Mouse (Mus musculus): ENCODE measurements at regions not wholly inside any gene's neighbourhood (a gene's known extent, or its start where the extent isn't known, plus 50 kb on each side); places are given as distances from the start of the nearest gene placed in this dataset.

- dilution Hi-C loops (cut with MboI; ENCODE audit: extremely low pct_ligation_motif_present, extremely low pct_unique_long_range_greater_than_20kb, low sequenced_read_pairs): no loop called here
- DNase-seq (ENCODE audit: extremely low read depth): no peak
These were observed 666.6 kb downstream of the Slitrk1 start for GRCm38 (mm10) chr14:108247365-108247764.

GRCm38 (mm10) chr14:108225483-108226124, 688.4 kb downstream of the Slitrk1 start:
- in situ Hi-C loops (cut with MboI; ENCODE audit: low pct_ligation_motif_present, low pct_unique_long_range_greater_than_20kb, low sequenced_read_pairs) (no loop called here), dilution Hi-C loops (cut with MboI; ENCODE audit: extremely low pct_ligation_motif_present, extremely low pct_unique_long_range_greater_than_20kb, low sequenced_read_pairs) (no loop called here)
- peaks cover 10% of the 10 kb centered on the region for H3K9me3 ChIP-seq (replicated peaks; ENCODE audit: low read length)
- H3K27ac ChIP-seq (ENCODE audit: insufficient read depth, low read depth): no peak overlapping the region
- no peaks in the 10 kb centered on the region for H3K27me3 ChIP-seq (replicated peaks)
- H3K36me3 ChIP-seq (replicated peaks in 1 of 2; ENCODE audit: control insufficient read depth in 1 of 2, insufficient read depth in 1 of 2, low read length in 1 of 2): no peaks in the 10 kb centered on the region
- H3K4me2 ChIP-seq (ENCODE audit: insufficient read depth, low read depth, poor library complexity, severe bottlenecking): no peak overlapping the region
- TF ChIP-seq JUND (conservative IDR thresholded peaks at IDR 0.05; ENCODE audit: low read depth, low read length): no peak
- TF ChIP-seq E2F4 (IDR thresholded peaks at IDR 0.05; ENCODE audit: insufficient replicate concordance, low read depth, low read length): no peak
- no peak for TF ChIP-seq CHD2 (IDR thresholded peaks at IDR 0.05; ENCODE audit: low read length)
- no peak for TF ChIP-seq BHLHE40 (IDR thresholded peaks at IDR 0.05; ENCODE audit: low read depth, low read length)
- H3K9ac ChIP-seq (ENCODE audit: insufficient read depth, low read depth): no peak overlapping the region
- no peaks in the 10 kb centered on the region for H3K79me2 ChIP-seq (replicated peaks; ENCODE audit: control insufficient read depth, extremely low read depth, insufficient read depth, poor library complexity, severe bottlenecking)
- H3K4me1 ChIP-seq (ENCODE audit: control insufficient read depth in 1 of 2, insufficient read depth in 2 of 2): no peaks in the 10 kb centered on the region
- no peak overlapping the region for H3K4me3 ChIP-seq (replicated peaks in 1 of 3; ENCODE audit: low read depth in 2 of 3, low read length in 2 of 3, poor library complexity in 1 of 3)
- no peak for DNase-seq (ENCODE audit: extremely low read depth)

More at GRCm38 (mm10) chr14:108247365-108247764, 666.6 kb downstream of the Slitrk1 start:
- Histone ChIP-seq H3K4me3 (replicated peaks in 1 of 3; ENCODE audit: low read depth in 2 of 3, low read length in 2 of 3, poor library complexity in 1 of 3) (no peak overlapping the region), H3K4me1 (ENCODE audit: control insufficient read depth in 1 of 2, insufficient read depth in 2 of 2) (no peaks in the 10 kb centered on the region), H3K4me2 (ENCODE audit: insufficient read depth, low read depth, poor library complexity, severe bottlenecking) (no peak overlapping the region), H3K9me3 (replicated peaks; ENCODE audit: low read length) (peaks cover 10% of the 10 kb centered on the region), H3K27ac (ENCODE audit: insufficient read depth, low read depth) (no peak overlapping the region), H3K36me3 (replicated peaks in 1 of 2; ENCODE audit: control insufficient read depth in 1 of 2, insufficient read depth in 1 of 2, low read length in 1 of 2) (no peaks in the 10 kb centered on the region), H3K79me2 (replicated peaks; ENCODE audit: control insufficient read depth, extremely low read depth, insufficient read depth, poor library complexity, severe bottlenecking) (no peaks in the 10 kb centered on the region), H3K27me3 (replicated peaks) (no peaks in the 10 kb centered on the region), H3K9ac (ENCODE audit: insufficient read depth, low read depth) (no peak overlapping the region)
- TF ChIP-seq MAZ (IDR thresholded peaks at IDR 0.05; ENCODE audit: low read depth, low read length) (no peak), IRF4 (IDR thresholded peaks at IDR 0.05; ENCODE audit: low read depth, low read length) (no peak), TBP (conservative IDR thresholded peaks at IDR 0.05; ENCODE audit: low read depth, low read length) (no peak)
- in situ Hi-C loops (cut with MboI; ENCODE audit: low pct_ligation_motif_present, low pct_unique_long_range_greater_than_20kb, low sequenced_read_pairs): no loop called here

GRCm38 (mm10) chr14:108209246-108209645, 704.7 kb downstream of the Slitrk1 start:
- TF ChIP-seq MAX (IDR thresholded peaks at IDR 0.05; ENCODE audit: low read length) (no peak), CTCF (conservative IDR thresholded peaks at IDR 0.05 in 1 of 2, IDR thresholded peaks at IDR 0.05 in 1 of 2; ENCODE audit: low read depth in 2 of 2, low read length in 2 of 2) (no peak), IRF4 (IDR thresholded peaks at IDR 0.05; ENCODE audit: low read depth, low read length) (no peak), ZC3H11A (IDR thresholded peaks at IDR 0.05; ENCODE audit: low read depth, low read length) (no peak), RAD21 (IDR thresholded peaks at IDR 0.05; ENCODE audit: low read depth, low read length) (no peak), PAX5 (IDR thresholded peaks at IDR 0.05; ENCODE audit: low read length) (no peak), ELF1 (IDR thresholded peaks at IDR 0.05; ENCODE audit: low read depth, low read length) (no peak), GABPA (IDR thresholded peaks at IDR 0.05; ENCODE audit: insufficient replicate concordance, low read depth, low read length) (no peak), ZKSCAN1 (IDR thresholded peaks at IDR 0.05; ENCODE audit: borderline replicate concordance, low read depth, low read length) (no peak), RCOR1 (conservative IDR thresholded peaks at IDR 0.05; ENCODE audit: low read depth, low read length) (no peak), TBP (conservative IDR thresholded peaks at IDR 0.05; ENCODE audit: low read depth, low read length) (no peak), NRF1 (IDR thresholded peaks at IDR 0.05; ENCODE audit: low read depth, low read length) (no peak)
- Histone ChIP-seq H3K36me3 (replicated peaks in 1 of 2; ENCODE audit: control insufficient read depth in 1 of 2, insufficient read depth in 1 of 2, low read length in 1 of 2) (no peaks in the 10 kb centered on the region), H3K4me1 (ENCODE audit: control insufficient read depth in 1 of 2, insufficient read depth in 2 of 2) (no peaks in the 10 kb centered on the region), H3K9me3 (replicated peaks; ENCODE audit: low read length) (peaks cover 15% of the 10 kb centered on the region), H3K27ac (ENCODE audit: insufficient read depth, low read depth) (no peak overlapping the region), H3K9ac (ENCODE audit: insufficient read depth, low read depth) (no peak overlapping the region), H3K79me2 (replicated peaks; ENCODE audit: control insufficient read depth, extremely low read depth, insufficient read depth, poor library complexity, severe bottlenecking) (no peaks in the 10 kb centered on the region), H3K4me3 (replicated peaks in 1 of 3; ENCODE audit: low read depth in 2 of 3, low read length in 2 of 3, poor library complexity in 1 of 3) (no peak overlapping the region), H3K4me2 (ENCODE audit: insufficient read depth, low read depth, poor library complexity, severe bottlenecking) (no peak overlapping the region), H3K27me3 (replicated peaks) (no peaks in the 10 kb centered on the region)
- in situ Hi-C loops (cut with MboI; ENCODE audit: low pct_ligation_motif_present, low pct_unique_long_range_greater_than_20kb, low sequenced_read_pairs): no loop called here
- dilution Hi-C loops (cut with MboI; ENCODE audit: extremely low pct_ligation_motif_present, extremely low pct_unique_long_range_greater_than_20kb, low sequenced_read_pairs): no loop called here
- DNase-seq (ENCODE audit: extremely low read depth): no peak

Measured in CH12.LX (cell line).